29 mouse cellular contexts compared by ENCODE assay signal in the genomic region with DNA sequence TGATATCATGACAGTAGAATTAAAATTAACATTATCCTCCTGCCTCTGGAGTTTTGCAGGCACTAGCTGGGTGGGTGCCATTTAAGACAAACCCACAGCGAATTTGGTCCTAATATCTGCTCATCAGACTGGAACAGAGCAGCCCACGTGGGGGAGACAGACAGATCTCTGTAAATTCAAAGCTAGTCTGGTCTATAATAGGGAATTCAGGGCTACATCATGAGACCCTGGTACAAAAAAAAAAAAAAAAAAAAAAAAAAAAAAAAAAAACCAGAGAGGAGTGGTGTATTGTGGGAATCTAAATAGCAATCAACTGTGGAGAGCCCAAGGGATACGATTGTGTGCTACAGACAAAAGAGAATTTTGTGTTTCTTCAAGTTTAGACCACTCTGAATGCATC. TPM values are rescaled to one million over a fixed set of nuclear protein-coding genes. Genes with fewer than 3 reads are reported as not detected.
"Had no signal": no experiment of that assay in that cellular context is flagged by ENCODE, and none has a peak within 500 bp of the region (broad histone marks: within the 10 kb centered on the region; RNA-seq: fewer than 3 reads in every experiment).

No protein-coding gene starts in this region.

- H3K9ac ChIP-seq: limb, embryonic 12.5 days; limb, embryonic 13.5 days; limb, embryonic 15.5 days; liver, embryonic 12.5 days; liver, embryonic 13.5 days; liver, embryonic 14.5 days; liver, embryonic 15.5 days; liver, postnatal 0 days; lung, embryonic 14.5 days; lung, embryonic 15.5 days; midbrain, embryonic 12.5 days; midbrain, embryonic 13.5 days; midbrain, embryonic 15.5 days had no signal

- H3K36me3 ChIP-seq: limb, embryonic 10.5 days; limb, embryonic 12.5 days; limb, embryonic 13.5 days; limb, embryonic 15.5 days; liver, embryonic 12.5 days; liver, embryonic 13.5 days; liver, embryonic 15.5 days; lung, embryonic 15.5 days; midbrain, embryonic 10.5 days; midbrain, embryonic 12.5 days; midbrain, embryonic 13.5 days; midbrain, embryonic 15.5 days had no signal

- H3K27ac ChIP-seq: limb, embryonic 10.5 days; limb, embryonic 12.5 days; limb, embryonic 13.5 days; limb, embryonic 15.5 days; liver, embryonic 12.5 days; liver, embryonic 13.5 days; liver, embryonic 14.5 days; liver, embryonic 15.5 days; lung, embryonic 15.5 days; macrophage; midbrain, embryonic 10.5 days; midbrain, embryonic 12.5 days; midbrain, embryonic 13.5 days; midbrain, embryonic 15.5 days had no signal

- H3K4me1 ChIP-seq: liver, embryonic 12.5 days; liver, embryonic 13.5 days; liver, embryonic 15.5 days; lung, embryonic 15.5 days; megakaryocyte, embryonic 14.5 days had no signal

- DNase-seq: left cerebral cortex, postnatal 4 days; liver; liver, embryonic 13.5 days; liver, postnatal 0 days; lung, adult 18-20 months; lung, adult 2 months; lung, embryonic 14.5 days; lung, postnatal 10 days; lung, postnatal 14 days; lung, postnatal 36 days; lung, postnatal 4 days; midbrain, embryonic 14.5 days had no signal

- H3K9me3 ChIP-seq: limb, embryonic 10.5 days; limb, embryonic 12.5 days; limb, embryonic 13.5 days; limb, embryonic 15.5 days; liver, embryonic 12.5 days; liver, embryonic 13.5 days; liver, embryonic 15.5 days; lung, embryonic 15.5 days; megakaryocyte, embryonic 14.5 days; midbrain, embryonic 10.5 days; midbrain, embryonic 12.5 days; midbrain, embryonic 13.5 days; midbrain, embryonic 15.5 days had no signal

- H3K27me3 ChIP-seq: limb, embryonic 12.5 days; limb, embryonic 13.5 days; limb, embryonic 15.5 days; liver, embryonic 12.5 days; liver, embryonic 13.5 days; lung, embryonic 15.5 days had no signal

- H3K4me3 ChIP-seq: limb, embryonic 10.5 days; limb, embryonic 12.5 days; limb, embryonic 13.5 days; limb, embryonic 15.5 days; liver, embryonic 12.5 days; liver, embryonic 13.5 days; liver, embryonic 15.5 days; lung, embryonic 15.5 days; megakaryocyte, embryonic 14.5 days; midbrain, embryonic 10.5 days; midbrain, embryonic 12.5 days; midbrain, embryonic 13.5 days; midbrain, embryonic 15.5 days; myocyte had no signal

RNA-seq across cellular contexts. Expression of a gene that starts 33.7 kb away (rescaled TPM):
- total RNA-seq: megakaryocyte-erythroid progenitor cell, adult 5-6 weeks; monocyte, adult 5-6 weeks had no signal
- polyA plus RNA-seq: macrophage, myocyte had no signal
